Mouse (Mus musculus): Measurements from ENCODE around the gene Syt6.
"Not testable (repeated sequence)": the region's sequence is repeated elsewhere in the genome, so short reads cannot be mapped to it uniquely, and the experiment has no call there.

The Syt6 gene

DNA sequence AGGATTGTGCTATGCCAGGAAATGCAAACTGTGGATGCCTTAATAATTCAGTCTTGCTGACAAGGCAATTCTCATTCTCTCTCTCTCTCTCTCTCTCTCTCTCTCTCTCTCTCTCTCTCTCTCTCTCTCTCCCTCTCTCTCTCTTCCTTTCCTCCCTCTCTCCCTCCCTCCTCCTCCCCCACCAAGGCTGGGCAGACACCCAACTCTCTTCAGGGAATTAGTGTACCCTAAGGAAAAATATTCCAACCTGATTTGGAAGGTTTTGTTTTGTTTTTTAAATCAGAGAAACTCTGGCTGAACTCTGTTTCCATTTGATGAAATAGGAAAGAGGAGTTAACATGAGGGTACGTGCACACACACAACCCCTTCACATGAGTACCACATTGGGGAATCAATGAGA, 26.5 kb downstream of the Syt6 start:
- DNase-seq = no peak

DNA sequence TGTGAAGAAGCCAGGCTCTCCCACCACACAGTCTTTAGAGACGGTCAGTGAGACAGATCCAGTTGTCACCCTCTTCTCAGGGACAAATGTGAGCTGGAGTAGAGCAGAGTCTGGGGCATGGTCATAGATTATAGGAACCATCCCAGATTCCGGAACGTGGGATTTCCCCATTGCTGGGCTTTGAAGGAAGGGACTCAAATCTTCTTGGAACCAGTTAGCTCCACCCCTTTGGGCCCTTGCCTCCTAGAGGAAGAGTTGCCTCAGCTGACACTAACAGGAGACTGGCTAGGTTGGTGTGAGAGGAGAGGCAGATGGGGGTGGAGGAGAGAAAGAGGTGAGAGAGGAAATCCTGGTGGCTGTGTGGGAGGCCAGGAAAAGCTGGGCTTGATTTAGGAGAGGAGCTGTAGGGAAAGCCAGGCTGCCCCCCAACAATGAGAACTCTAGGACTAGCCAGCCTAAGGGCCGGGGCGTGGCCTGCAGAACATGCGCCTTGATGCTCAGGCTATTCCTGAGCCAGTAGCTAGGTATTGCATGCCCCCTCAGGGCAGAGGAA, 31.1 kb downstream of the Syt6 start:
- DNase-seq = peak in 1 of 2 experiments; percentile 14

DNA sequence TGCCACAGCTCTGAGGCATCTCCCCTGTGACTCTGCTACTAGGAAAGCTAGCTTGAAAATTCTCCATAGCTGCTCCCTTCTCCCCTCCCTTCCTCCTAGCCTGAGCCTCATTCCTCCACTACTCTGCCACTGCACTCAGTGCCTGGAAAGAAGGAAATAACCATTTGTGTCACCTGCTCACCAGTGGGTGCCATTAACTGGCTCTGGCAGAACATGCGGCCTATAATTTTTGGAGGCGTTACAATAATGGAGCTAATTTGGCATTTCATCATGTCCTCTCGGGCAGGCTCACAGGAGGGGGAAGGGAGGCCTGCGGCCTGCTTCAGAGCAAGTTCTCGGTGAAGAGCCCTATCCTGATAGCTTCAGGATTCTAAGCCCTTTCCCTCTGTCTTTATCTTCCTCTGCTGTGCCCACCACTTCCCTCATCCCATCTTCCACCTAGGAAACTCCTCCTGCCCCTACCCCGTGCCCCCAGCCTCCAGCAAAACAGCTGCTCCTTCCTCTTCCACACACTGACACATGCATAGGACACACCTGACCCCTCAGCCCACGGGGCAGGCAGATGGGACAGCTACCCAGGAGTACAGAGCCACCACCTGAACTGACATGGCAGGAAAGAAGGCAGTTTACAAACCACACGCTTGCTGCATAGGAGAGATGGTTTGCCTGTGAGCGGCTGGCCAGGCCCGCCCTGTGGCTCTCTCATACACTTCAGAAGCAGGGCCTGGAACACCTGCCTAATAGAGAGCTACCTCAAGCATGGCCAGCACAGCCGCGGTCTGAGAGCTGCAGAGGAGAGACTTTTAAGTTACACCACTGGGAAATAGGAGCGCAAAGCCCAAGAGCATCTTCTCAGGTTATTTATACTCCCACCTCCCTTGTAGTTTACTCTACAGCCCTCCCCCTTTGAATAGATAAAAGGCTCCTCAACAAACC, 31.9 kb downstream of the Syt6 start:
- peak; percentile 72 to 77 for DNase-seq

DNA sequence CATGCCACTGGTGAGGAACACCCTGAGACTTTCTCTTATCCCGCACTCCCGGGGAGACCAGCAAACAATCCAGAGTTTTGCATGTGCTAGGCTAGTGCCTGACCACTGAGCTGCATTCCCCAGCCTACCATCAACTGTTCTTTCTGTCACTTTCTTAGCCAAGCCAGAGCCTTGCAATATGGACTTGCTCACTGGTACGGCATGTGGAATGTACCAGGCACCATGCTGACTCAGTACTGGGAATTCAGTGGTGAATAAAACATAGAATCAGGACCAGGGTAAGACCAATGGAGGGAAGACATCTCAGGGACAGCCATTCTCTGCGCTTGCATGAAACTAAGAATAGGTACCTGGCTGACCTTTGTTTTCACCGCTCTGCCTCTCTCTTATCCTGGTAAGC, 35.2 kb downstream of the Syt6 start:
- DNase-seq = no peak

DNA sequence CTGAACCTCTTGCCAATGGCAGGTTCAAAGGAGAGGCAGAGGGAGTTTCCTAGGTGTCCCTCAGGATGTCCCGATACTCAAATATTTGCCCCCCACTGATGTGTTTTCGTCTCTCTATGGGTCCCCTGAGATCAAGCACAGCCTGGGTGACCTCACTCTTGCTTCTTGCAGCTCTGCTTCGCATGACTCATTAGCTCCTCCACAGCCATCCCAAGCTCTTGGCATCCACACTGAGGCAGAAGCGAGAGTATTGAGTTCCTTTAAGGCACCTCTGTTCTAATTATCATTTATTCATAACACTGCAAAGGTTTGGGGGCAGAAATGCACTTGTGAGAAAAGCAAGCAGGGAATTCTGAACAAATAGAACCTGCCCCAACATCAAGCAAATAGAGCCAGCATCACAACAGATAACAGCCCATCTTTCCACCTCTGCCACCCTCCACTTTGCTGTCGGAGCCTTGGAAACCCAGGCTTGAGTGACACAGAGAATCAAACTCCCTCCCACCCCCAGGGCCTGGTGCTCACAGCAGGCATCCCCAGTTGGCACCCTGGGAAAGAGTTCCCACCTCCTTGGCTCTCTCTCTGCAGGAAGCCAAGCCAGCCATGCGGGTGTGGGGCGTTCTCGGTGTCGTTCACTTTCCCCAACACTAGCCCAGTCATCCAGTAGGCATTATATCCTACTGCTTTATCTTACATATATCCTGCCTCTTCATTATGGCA, 37.8 kb downstream of the Syt6 start:
- DNase-seq = no peak

DNA sequence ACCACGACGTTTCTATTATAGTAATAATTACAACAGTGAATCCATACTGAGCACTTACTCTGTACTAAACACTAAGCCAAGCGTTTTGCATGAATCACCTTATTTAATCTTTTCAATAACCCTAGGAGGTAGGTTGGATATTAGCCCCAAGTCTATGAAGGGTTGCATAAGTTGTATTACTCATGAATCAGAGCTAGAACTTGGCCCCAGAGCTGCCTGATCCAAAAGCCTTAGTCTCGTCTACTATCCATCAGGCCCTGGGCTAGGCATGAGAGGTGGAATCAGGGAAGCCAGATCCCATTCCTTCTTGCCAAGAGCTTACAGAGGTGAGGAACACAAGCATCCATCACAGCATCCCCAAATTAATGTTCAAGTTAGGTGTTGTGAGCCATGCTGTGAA, 40.6 kb downstream of the Syt6 start:
- no peak for DNase-seq

DNA sequence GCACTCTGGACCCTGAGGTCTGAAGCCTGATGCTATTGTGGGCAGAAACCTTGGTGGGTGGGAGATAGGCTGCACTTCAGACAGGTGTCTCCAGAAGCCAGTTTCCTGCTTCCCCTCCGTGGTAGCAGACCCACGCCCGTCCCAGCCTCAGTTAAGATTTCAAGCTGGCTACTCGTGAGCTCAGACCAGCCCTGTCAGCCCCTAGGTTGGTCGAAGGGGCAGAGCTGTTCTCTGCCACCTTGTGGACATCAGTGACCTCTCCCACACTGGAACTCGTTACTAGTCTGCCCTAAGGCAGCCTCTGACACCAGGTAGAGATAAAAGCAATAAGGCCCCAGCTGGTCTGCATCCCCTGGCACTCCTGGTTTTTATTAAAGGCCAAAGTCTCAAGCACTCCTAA, 42.0 kb downstream of the Syt6 start:
- no peak for DNase-seq

DNA sequence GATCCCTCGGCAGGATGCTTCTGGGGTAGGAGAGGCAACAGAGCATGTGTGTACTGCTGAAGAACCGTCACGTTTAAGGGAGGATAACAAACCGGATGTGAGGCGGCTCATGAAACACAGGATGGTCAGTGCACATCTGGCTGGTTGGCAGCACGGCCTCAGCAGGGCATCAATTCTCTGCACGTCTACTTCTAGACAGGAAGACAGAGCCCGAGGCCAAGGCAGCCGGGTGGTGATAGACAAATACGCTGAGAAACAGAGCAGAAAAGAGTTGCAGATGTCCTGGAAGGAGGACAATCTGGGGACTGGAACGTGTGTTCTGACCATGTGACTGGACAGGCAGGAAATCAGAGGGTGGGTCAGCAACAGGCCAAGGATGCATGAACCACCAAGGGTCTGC, 45.1 kb downstream of the Syt6 start:
- DNase-seq = no peak

DNA sequence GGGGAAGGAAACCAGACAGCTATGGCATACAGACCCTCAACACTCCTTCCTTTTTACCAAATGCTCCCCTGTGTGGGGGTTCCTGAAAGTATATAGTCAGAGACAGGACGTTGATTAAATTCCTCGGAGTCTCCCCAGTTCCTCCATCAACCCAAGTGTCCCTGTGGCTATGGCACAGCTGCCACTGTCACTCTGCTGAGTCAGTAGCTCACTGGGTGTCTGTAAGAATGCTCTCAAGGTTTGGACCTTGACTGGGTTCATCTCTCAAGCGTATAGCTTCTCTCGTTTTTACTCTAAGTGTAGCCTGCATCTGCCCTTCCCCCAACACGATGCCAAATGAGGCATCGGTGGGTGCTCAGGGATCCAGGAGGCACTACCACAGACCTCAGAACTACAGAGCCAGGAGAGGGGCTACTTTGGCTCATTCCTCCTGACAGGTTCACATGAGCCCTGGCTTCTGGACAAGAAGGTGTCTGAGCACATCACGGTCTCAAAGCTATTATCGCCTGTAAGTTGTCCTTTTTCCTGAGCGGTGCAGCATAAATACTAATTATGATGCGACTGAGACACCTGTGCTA, 49.0 kb downstream of the Syt6 start:
- peak; percentile 27 to 48 for DNase-seq

DNA sequence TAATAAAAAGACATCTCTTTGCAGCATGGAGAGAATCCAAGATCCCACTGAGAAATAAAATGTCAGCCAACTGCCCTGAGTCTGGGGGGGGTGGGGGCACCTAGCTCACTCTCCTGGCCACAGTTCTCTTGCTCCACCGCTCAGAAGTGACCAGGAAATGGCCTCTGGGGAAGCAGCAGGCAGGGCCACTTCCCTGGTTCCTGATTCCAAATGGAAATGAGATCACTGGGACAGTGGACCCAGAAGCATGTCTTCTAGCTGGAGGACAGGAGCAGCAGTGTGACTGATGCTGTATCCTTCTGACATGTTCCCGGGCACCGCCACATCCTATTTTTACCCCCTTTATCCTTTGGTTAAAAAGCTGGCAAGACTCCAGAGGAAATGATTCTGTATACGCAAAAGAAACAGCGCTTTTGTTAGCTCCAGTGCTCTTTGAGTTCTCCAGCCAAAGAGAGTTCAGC, 49.6 kb downstream of the Syt6 start:
- DNase-seq = peak; percentile 71 to 75

DNA sequence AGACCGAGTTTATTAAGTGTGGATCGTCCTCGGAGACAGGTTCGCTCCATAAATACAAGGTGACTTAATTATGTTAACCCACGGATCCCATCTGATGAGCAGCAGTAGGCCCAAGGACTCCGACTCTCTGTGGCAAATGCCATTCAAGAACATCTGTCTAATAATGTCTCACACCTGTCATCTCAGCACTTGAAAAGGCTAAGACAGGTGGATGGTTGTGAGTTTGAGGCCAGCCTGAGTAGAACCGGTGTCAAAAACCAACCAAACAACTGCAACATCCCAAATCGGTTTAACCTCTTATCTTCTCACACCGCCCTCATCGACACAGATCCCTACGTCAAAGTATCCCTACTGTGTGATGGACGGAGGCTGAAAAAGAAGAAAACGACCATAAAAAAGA, 50.1 kb downstream of the Syt6 start:
- no peak for DNase-seq

DNA sequence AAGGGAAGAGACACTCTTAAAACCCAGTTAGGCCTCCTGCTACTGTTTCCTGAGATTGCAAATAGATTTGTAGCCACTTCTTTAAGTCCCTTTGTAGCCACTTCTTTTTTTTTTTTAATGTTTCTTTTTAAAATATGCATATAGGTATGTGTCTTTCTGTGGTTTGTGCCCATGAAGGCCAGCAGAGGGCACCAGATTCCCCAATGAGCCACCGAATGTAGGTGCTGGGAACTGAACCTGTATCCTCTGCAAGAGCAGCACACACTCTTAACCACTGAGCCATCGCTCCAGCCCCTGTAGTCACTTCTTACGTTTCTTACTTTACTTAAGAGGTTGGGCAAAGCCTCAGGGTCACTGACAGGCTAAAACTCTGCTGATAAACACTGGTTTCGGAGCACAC, 51.5 kb downstream of the Syt6 start:
- no peak for DNase-seq

DNA sequence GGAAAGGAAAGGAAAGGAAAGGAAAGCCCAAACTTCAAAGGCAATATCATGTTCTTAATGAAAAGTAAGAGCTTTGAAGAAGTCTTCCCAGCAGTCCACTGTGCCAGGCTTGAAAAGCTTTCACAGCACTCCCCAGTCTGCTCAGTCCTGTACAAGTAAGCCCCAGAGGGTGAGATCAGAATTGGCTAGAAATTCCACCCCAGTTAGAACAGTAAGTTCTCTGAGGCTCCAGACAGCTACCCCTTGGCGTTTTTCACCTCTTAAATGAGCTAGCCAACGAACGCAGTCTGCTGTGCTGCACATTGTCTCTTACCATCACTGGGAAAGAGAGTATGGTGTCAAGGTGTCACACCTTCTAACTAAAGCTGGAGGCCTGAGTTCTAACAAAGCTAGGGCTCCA, 52.6 kb downstream of the Syt6 start:
- DNase-seq = no peak

DNA sequence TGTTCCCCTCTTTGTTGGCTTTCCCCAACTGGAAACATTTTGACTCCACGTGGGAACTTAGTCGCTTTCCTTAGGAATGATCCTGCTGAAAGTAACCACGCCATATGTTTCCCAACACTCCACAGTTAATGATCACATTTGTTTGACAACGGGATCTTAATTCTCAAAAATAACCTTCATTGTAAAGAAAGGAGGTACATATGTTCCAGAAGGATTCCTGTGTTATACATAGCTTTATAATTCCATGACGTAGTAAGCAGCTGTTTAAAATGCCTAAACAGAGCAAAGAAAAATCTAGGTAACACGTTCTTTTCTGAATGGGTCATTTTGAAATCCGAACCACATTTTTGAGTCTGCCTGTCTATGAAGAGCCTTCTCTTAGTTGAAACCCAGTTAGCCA, 58.1 kb downstream of the Syt6 start:
- no peak for DNase-seq

DNA sequence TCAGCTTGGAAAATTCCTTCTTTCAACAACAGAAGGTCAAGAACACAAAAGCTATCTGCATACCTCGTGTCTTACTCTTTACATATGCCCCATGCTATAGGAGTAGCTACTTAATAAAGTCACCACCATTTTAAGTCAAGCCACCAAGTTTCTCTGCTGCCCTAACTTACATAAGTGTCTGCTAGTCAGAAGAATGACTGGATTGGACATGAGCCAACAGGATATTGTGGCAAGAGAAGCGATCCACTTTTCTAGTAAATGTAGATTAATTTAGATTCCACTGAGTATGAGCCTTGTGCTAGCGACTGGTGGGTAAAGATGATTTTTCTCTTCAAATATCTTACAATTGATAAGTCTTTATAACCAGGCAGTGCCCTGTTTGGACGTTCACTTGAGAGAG, 58.8 kb downstream of the Syt6 start:
- DNase-seq = no peak

DNA sequence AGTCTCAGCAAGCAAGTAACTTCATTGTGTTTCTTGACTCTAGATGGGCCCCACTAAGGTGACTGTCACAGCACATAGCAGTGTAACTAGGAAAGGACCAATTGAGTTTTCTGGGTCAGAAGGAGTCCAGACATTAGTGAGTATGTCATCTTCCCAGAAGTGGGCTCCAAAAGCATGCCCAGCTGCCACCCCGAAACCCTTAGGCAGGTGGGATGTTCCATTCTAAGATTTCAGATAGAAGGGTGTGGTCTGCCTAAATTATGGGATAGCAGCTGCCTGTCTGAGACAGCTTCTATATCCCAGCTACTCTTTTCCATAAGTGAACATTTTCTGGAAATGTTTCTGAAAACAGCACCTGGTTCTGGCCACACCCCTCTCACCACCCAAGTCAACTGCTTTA, 59.2 kb downstream of the Syt6 start:
- DNase-seq = no peak

DNA sequence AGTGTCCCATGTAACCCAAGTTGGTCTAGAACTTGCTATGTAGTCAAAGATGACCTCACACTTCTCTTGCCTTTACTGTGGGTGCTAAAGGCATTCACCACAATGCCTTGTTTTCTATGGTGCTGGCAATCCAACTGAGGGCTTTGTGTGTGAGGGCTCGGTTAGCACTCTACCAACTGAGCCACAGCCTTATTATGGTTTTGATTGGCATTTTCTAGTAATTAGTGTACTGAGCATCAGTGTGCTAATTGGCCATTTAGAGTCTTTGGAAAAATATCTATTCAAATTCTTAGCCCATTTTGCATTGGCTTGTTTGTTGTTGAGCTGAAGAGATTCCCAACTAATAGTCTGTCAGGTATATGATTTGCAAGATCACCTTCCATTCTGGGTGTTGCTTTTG, 62.6 kb downstream of the Syt6 start:
- DNase-seq = no peak

DNA sequence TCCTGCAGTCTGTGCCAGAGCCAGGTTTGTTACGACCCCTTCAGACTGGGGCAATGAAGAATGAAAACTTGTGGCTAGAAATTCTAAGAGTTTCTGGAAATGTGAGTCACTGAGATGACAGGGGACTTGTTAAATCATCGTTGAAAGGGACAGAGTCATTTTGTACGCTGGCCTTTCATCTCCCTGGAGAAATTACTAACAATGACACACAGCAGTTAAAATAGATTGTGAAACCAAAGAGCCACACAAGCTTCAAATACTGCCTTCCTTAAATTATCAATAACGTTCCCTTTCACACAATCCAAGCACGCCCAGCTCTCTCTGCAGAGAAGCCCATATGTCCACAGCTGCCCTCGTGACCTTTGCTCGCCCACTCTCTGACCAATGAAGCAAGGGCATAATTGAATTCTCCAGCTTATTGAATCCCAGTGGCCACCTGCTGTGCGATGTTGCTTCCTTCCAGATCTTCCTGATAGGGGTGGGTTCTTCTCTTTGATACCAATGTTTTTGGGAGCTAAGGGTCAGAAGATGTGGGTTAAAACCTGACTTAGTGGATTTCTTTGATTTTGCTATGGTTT, 65.3 kb downstream of the Syt6 start:
- no peak for DNase-seq

DNA sequence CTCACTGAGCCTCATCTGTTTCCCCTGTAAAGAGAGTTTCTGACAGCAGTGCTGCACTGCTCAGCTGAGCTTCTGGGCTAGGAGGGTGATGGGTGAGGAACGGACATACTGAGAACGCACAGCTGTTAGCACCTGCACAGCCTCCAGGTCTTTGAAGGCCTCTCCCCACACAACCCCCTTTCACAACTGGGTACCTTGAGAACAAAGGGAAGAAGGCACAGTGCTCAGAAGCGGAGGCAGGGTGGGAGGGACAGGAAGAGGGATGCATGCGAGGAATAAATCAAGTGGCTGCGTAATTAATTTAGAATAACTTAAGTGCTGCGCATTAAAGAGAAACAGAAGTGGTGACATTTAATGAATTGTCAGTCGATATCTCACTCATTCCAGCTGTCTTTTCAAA, 66.3 kb downstream of the Syt6 start:
- no peak for DNase-seq

DNA sequence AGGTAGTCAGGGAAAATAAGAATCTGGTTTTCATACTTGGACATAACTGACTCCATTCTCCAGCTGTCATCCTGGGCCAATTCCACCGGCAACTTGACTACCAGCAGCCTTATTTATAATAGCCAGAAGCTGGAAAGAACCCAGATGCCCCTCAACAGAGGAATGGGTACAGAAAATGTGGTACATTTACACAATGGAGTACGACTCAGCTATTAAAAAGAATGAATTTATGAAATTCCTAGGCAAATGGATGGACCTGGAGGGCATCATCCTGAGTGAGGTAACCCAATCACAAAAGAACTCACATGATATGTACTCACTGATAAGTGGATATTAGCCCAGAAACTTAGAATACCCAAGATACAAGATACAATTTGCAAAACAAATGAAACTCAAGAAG, 70.9 kb downstream of the Syt6 start, which contains the start of gene Atg4a-ps:
Gene Atg4a-ps (minus strand): TSS at position 101 of the 400 bp plus-strand sequence.
- DNase-seq = not testable (repeated sequence)

DNA sequence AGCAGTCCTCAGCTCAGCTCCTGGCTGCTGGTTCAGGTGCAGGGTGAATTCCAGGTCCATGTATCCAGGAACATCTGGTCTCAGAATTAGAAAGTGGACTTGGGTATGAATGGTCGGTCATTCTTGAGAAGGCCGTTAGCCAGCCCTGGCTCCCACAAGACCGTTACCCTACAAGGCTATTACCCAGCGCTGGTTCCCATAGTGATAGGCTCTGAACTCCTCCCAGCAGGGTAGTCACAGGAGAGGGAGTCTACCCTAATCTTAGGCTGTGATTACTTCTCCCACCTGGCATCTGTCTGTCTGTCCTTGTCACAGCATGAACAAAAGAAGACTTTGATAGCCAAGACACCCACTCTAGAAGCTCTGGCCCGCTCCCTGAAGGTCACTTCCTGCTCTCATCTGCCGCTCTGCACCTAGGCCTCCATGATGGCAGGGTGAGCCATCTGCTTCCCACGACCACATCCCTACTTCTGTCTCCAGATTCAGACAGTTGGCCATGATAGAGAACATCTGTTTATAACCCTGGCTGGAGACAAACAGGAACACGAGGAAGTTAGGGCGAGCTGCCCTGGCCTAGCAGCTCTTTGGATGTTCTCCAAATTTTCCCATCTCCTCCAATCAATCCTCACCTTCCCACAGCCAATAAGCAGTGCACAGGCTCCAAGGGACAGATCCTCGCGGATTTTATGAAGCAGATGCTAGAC, 72.3 kb downstream of the Syt6 start:
- DNase-seq = no peak

DNA sequence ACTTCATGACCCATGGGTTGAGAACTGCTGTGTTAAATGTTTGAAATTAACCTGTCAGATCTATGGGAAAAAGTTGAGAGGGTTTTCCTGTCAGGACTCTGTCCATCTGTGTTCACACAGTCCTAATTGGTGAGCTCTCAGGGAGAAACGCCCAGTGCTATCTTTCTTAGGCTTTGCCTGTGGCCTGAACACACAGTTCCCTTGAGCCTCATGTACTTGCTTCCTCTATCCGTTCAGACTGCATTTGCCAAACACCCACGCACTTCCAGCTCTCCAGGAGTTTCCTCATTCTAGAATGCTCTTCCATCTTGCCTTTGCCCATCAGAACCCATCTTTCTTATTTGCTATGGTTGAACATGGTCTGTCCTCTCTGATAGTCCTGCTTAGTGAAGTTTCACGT, 73.5 kb downstream of the Syt6 start:
- DNase-seq = no peak
